Mouse (Mus musculus): ENCODE data around the gene Meox2.
"Not testable (repeated sequence)": the region's sequence is repeated elsewhere in the genome, so short reads cannot be mapped to it uniquely, and the experiment has no call there.

Gene Meox2

GRCm38 (mm10) chr12:37108390-37108738, at the start of gene Meox2:
TSS of gene Meox2 (plus strand) at chr12:37108540.
- DNase-seq = no peak

- DNase-seq = no peak
These were observed 35.7 kb upstream of the Meox2 start for GRCm38 (mm10) chr12:37072636-37073035.

- no peak for DNase-seq
These were observed 31.0 kb upstream of the Meox2 start for GRCm38 (mm10) chr12:37077308-37077707.

GRCm38 (mm10) chr12:37080005-37080404, 28.3 kb upstream of the Meox2 start:
- DNase-seq = not testable (repeated sequence)

GRCm38 (mm10) chr12:37106541-37106940, 1.8 kb upstream of the Meox2 start:
- no peak for DNase-seq

- DNase-seq = no peak
These were observed 1.2 kb upstream of the Meox2 start for GRCm38 (mm10) chr12:37107150-37107549.

- no peak for DNase-seq
These were observed 489 bp upstream of the Meox2 start for GRCm38 (mm10) chr12:37107713-37108389.

GRCm38 (mm10) chr12:37108819-37109473, 606 bp downstream of the Meox2 start:
- peak; percentile 5 for DNase-seq

GRCm38 (mm10) chr12:37109474-37110012, 1.2 kb downstream of the Meox2 start:
- DNase-seq = no peak

GRCm38 (mm10) chr12:37110977-37111376, 2.6 kb downstream of the Meox2 start:
- no peak for DNase-seq

GRCm38 (mm10) chr12:37119246-37119645, 10.9 kb downstream of the Meox2 start:
- DNase-seq = no peak

GRCm38 (mm10) chr12:37123763-37124162, 15.4 kb downstream of the Meox2 start:
- no peak for DNase-seq

GRCm38 (mm10) chr12:37142080-37142703, 33.9 kb downstream of the Meox2 start:
- DNase-seq = no peak

- DNase-seq = no peak
These were observed 35.5 kb downstream of the Meox2 start for GRCm38 (mm10) chr12:37143879-37144278.

- DNase-seq = no peak
These were observed 59.4 kb downstream of the Meox2 start for GRCm38 (mm10) chr12:37167742-37168141.

- DNase-seq = no peak
These were observed 65.0 kb downstream of the Meox2 start for GRCm38 (mm10) chr12:37173324-37173723.

GRCm38 (mm10) chr12:37183689-37184088, 75.3 kb downstream of the Meox2 start:
- DNase-seq = peak; percentile 5

- DNase-seq = no peak
These were observed 80.7 kb downstream of the Meox2 start for GRCm38 (mm10) chr12:37188940-37189488.
